Mouse (Mus musculus): ENCODE results near the gene Tbcb. TPM values are rescaled to one million over a fixed set of nuclear protein-coding genes. Genes with fewer than 3 reads are reported as not detected.
"Not testable (repeated sequence)": the region's sequence is repeated elsewhere in the genome, so short reads cannot be mapped to it uniquely, and the experiment has no call there.

The Tbcb gene
- polyA plus RNA-seq, 1 experiment from 2014 or later: 214 TPM

DNA sequence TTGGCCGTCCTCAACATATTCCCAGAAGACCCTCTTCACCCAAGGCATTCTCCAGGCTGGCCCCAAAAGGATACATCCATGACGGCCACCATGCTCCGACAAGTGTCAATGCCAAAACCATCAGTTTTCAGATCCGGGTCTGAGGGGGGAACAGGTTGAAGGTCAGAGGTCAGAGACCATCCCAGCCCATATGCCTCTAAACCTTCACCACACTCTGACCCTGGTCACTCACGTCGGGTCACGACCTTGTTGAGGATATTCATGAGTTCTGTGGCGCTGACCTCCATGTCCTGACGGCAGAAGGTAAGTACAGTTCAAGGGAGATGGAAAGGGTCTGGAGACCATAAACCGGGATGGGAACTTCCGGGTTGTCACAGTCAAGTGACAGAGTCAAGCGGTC is 40.0 kb downstream of the Tbcb start:
- H3K4me1 ChIP-seq: peaks cover 21% of the 10 kb centered on the region
- no peaks in the 10 kb centered on the region for H3K27me3 ChIP-seq
- H3K9ac ChIP-seq: no peak overlapping the region
- H3K4me2 ChIP-seq: peak overlapping the region; percentile 80
- peaks cover 53% of the 10 kb centered on the region for H3K36me3 ChIP-seq
- H3K4me3 ChIP-seq: 0 out of 2 replicates have a peak overlapping the region, but pooled peaks have one; percentile 81
- 88% methylated on average over 12 of the region's 12 CpGs for WGBS
- H3K27ac ChIP-seq: no peak overlapping the region
- ATAC-seq (ENCODE audit: insufficient number of reproducible peaks, insufficient read depth, low FRiP score, low TSS enrichment, low read depth): no peak
- no peaks in the 10 kb centered on the region for H3K9me3 ChIP-seq

GRCm38 (mm10) chr7:30189116-30189491 is 43.0 kb downstream of the Tbcb start:
- H3K9ac ChIP-seq: no peak overlapping the region
- no peak overlapping the region for H3K27ac ChIP-seq
- peaks cover 75% of the 10 kb centered on the region for H3K36me3 ChIP-seq
- H3K4me3 ChIP-seq: no peak overlapping the region
- no peaks in the 10 kb centered on the region for H3K9me3 ChIP-seq
- H3K4me1 ChIP-seq: peaks cover 16% of the 10 kb centered on the region
- no peak for ATAC-seq (ENCODE audit: insufficient number of reproducible peaks, insufficient read depth, low FRiP score, low TSS enrichment, low read depth)
- WGBS: 84% methylated on average over 4 of the region's 4 CpGs
- no peaks in the 10 kb centered on the region for H3K27me3 ChIP-seq
- H3K4me2 ChIP-seq: no peak overlapping the region

- 64% methylated on average over 12 of the region's 12 CpGs for WGBS
These were observed 43.5 kb downstream of the Tbcb start for GRCm38 (mm10) chr7:30188344-30189115.

GRCm38 (mm10) chr7:30184641-30185348 is 47.3 kb downstream of the Tbcb start:
- ATAC-seq (ENCODE audit: insufficient number of reproducible peaks, insufficient read depth, low FRiP score, low TSS enrichment, low read depth): no peak
- H3K36me3 ChIP-seq: peaks cover 46% of the 10 kb centered on the region

More at GRCm38 (mm10) chr7:30188344-30189115, 43.5 kb downstream of the Tbcb start:
- H3K4me3 ChIP-seq: no peak overlapping the region
- H3K4me2 ChIP-seq: no peak overlapping the region
- no peak for ATAC-seq (ENCODE audit: insufficient number of reproducible peaks, insufficient read depth, low FRiP score, low TSS enrichment, low read depth)
- H3K27me3 ChIP-seq: no peaks in the 10 kb centered on the region
- peaks cover 75% of the 10 kb centered on the region for H3K36me3 ChIP-seq
- peaks cover 19% of the 10 kb centered on the region for H3K4me1 ChIP-seq
- H3K27ac ChIP-seq: no peak overlapping the region
- no peaks in the 10 kb centered on the region for H3K9me3 ChIP-seq
- H3K9ac ChIP-seq: no peak overlapping the region

DNA sequence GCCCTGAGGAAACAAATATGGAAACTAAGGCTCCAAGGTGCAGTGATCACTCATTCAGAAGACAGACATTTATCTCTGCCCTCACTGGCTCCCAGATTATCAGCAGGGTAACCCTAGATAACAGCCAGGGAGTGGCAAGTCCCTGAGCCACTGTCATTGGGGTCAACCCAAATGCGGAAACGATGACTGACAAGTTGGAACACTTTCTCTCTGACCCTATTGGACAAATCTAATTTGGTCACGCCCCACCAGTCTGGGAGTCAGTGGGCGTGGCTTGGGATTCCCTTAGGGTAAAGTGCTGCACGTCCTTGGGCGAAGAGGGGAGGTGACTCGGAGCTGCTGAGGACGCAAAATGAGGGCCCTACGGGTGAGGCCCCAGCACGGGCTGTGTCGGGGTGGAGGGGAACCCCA is 48.2 kb downstream of the Tbcb start, which contains the start of gene Cox7a1:
Gene Cox7a1 (plus strand): TSS at position 266 of the 411 bp plus-strand sequence.
- no peak within 1 kb of the TSS for H3K27ac ChIP-seq
- ATAC-seq (ENCODE audit: insufficient number of reproducible peaks, insufficient read depth, low FRiP score, low TSS enrichment, low read depth): no peak
- H3K9me3 ChIP-seq: no peaks in the 10 kb centered on the region
- H3K4me2 ChIP-seq: peak within 1 kb of the TSS; percentile 51
- 3% methylated on average over 11 of the region's 11 CpGs for WGBS
- H3K4me3 ChIP-seq: no peak within 1 kb of the TSS
- H3K27me3 ChIP-seq: no peaks in the 10 kb centered on the region
- H3K9ac ChIP-seq: no peak within 1 kb of the TSS
- H3K4me1 ChIP-seq: peaks cover 8% of the 10 kb centered on the region
- peaks cover 42% of the 10 kb centered on the region for H3K36me3 ChIP-seq

More at GRCm38 (mm10) chr7:30184641-30185348, 47.3 kb downstream of the Tbcb start:
- Histone ChIP-seq H3K4me1 (peaks cover 8% of the 10 kb centered on the region), H3K4me2 (no peak overlapping the region), H3K4me3 (no peak overlapping the region), H3K27ac (no peak overlapping the region), H3K27me3 (no peaks in the 10 kb centered on the region), H3K9ac (no peak overlapping the region), H3K9me3 (no peaks in the 10 kb centered on the region)
- WGBS: 69% methylated on average over 13 of the region's 13 CpGs

GRCm38 (mm10) chr7:30183189-30183588 is 48.9 kb downstream of the Tbcb start:
- H3K4me3 ChIP-seq; H3K4me2 ChIP-seq; H3K4me1 ChIP-seq; ATAC-seq (ENCODE audit: insufficient number of reproducible peaks, insufficient read depth, low FRiP score, low TSS enrichment, low read depth); H3K9ac ChIP-seq; H3K27me3 ChIP-seq; H3K9me3 ChIP-seq; H3K27ac ChIP-seq: not testable (repeated sequence)
- 73% methylated on average over 7 of the region's 7 CpGs for WGBS
- peaks cover 42% of the 10 kb centered on the region for H3K36me3 ChIP-seq

DNA sequence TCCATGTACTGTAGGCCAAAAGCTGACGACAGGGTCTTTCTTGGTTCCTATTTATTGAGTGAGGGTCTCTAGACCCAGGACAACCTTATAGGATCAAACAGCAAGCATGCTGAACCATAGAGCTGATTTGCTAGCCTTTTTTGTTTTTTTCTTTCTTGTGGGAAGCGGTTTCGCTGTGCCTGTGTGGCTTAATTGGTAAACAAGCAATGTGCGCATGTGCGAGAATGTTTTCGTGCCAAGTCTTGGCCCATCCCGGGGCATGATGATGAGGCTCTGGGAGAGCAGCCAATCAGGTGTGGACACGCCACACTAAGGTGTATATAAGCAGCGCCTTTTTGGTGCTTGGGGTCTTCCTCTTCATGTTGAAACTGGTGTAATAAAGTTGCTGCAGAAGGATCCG is 50.1 kb downstream of the Tbcb start:
- H3K4me1 ChIP-seq; H3K27ac ChIP-seq; H3K27me3 ChIP-seq; ATAC-seq (ENCODE audit: insufficient number of reproducible peaks, insufficient read depth, low FRiP score, low TSS enrichment, low read depth); H3K4me3 ChIP-seq; H3K4me2 ChIP-seq; H3K9me3 ChIP-seq; H3K9ac ChIP-seq: not testable (repeated sequence)
- 89% methylated on average over 10 of the region's 10 CpGs for WGBS
- H3K36me3 ChIP-seq: peaks cover 38% of the 10 kb centered on the region

GRCm38 (mm10) chr7:30181308-30181707 is 50.8 kb downstream of the Tbcb start:
- no peak overlapping the region for H3K4me2 ChIP-seq
- no peak for ATAC-seq (ENCODE audit: insufficient number of reproducible peaks, insufficient read depth, low FRiP score, low TSS enrichment, low read depth)
- H3K27ac ChIP-seq: no peak overlapping the region
- WGBS: 2% methylated on average over 4 of the region's 4 CpGs
- no peak overlapping the region for H3K4me3 ChIP-seq
- H3K36me3 ChIP-seq: peaks cover 38% of the 10 kb centered on the region
- H3K9ac ChIP-seq: no peak overlapping the region
- H3K9me3 ChIP-seq: no peaks in the 10 kb centered on the region
- no peaks in the 10 kb centered on the region for H3K27me3 ChIP-seq
- H3K4me1 ChIP-seq: peaks cover 8% of the 10 kb centered on the region

- Histone ChIP-seq H3K27me3 (no peaks in the 10 kb centered on the region), H3K4me3 (no peak overlapping the region), H3K9ac (no peak overlapping the region), H3K27ac (no peak overlapping the region), H3K36me3 (peaks cover 25% of the 10 kb centered on the region), H3K9me3 (no peaks in the 10 kb centered on the region), H3K4me1 (no peaks in the 10 kb centered on the region), H3K4me2 (no peak overlapping the region)
- no peak for ATAC-seq (ENCODE audit: insufficient number of reproducible peaks, insufficient read depth, low FRiP score, low TSS enrichment, low read depth)
- 82% methylated on average over 11 of the region's 11 CpGs for WGBS
These were observed 53.8 kb downstream of the Tbcb start for GRCm38 (mm10) chr7:30178256-30178655.

- no peak for ATAC-seq (ENCODE audit: insufficient number of reproducible peaks, insufficient read depth, low FRiP score, low TSS enrichment, low read depth)
- Histone ChIP-seq H3K9me3 (no peaks in the 10 kb centered on the region), H3K4me3 (no peak overlapping the region), H3K9ac (0 out of 2 replicates have a peak overlapping the region, but pooled peaks have one; percentile 0), H3K4me1 (no peaks in the 10 kb centered on the region), H3K4me2 (no peak overlapping the region), H3K27ac (no peak overlapping the region), H3K36me3 (peaks cover 25% of the 10 kb centered on the region), H3K27me3 (no peaks in the 10 kb centered on the region)
- 79% methylated on average over 12 of the region's 12 CpGs for WGBS
These were observed 55.6 kb downstream of the Tbcb start for GRCm38 (mm10) chr7:30176474-30176873.

Measured in embryonic facial prominence, embryonic 13.5 days (tissue).